Mouse (Mus musculus): ENCODE measurements at regions not wholly inside any gene's neighbourhood (a gene's known extent, or its start where the extent isn't known, plus 50 kb on each side); places are given as distances from the start of the nearest gene placed in this dataset.

- DNase-seq (ENCODE audit: low read depth) = no peak
Measured at GRCm38 (mm10) chr14:54099360-54099759, 154.5 kb downstream of the Dad1 start.

- DNase-seq (ENCODE audit: low read depth) = no peak
Measured at GRCm38 (mm10) chr14:54098122-54098775, 155.7 kb downstream of the Dad1 start.

GRCm38 (mm10) chr14:54097026-54097425 is 156.9 kb downstream of the Dad1 start:
- no peak for DNase-seq (ENCODE audit: low read depth)

GRCm38 (mm10) chr14:54092444-54092843 is 161.5 kb downstream of the Dad1 start:
- no peak for DNase-seq (ENCODE audit: low read depth)

DNA sequence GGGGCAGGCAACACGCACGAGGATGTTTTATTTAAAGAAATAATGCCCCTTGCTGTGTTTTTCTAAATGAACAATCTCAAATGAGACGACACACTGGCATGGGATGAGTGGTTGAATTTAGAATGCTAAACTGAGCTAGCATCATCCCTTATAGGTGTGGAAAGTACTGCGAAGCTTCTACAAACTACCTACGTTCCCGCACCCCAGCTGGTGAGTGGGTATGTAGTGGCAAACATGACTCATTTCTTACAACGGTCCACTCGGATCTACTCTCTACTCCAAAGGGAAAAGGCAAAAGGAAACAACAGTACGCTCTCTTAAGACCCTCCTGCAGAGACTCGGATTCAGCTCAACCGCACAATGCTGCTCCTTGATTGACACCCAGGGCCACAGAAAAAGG is 167.2 kb downstream of the Dad1 start:
- no peak for DNase-seq (ENCODE audit: low read depth)

- no peak for DNase-seq (ENCODE audit: low read depth)
Measured at GRCm38 (mm10) chr14:54074659-54075058, 179.2 kb downstream of the Dad1 start.

DNA sequence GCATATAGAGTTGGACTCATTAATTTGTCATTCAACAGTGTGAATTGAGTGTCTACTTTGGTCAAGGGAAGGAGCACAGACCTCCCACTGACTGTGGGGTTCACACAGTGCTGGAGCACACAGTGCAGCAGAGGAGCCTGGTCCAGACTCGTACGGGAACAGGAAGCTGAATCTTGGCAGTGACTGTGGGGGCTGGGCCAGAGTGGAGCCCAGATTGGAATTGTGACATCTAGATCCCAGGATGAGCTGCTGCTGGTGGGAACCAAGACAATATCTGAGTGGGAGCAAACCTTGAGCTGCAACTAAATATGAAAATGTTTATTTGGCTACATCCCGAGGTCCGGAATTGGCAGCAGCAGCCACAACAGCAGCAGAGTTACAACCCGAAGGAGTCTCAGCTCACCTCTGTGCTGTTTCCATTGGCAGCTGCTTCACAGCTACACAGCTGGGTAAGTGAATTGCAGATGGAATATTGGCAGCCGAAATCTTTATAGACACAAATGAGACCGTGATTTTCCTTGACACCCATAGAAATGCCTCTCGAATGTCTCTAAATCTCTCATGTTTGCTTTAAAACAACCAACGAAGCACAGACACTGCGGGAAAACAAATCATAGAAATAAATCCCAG is 181.5 kb downstream of the Dad1 start:
- peak; percentile 23 for DNase-seq (ENCODE audit: low read depth)

- DNase-seq (ENCODE audit: low read depth) = no peak
Measured at GRCm38 (mm10) chr14:54070240-54070639, 183.7 kb downstream of the Dad1 start.

- DNase-seq (ENCODE audit: low read depth) = no peak
Measured at GRCm38 (mm10) chr14:54068684-54069083, 185.2 kb downstream of the Dad1 start.

- no peak for DNase-seq (ENCODE audit: low read depth)
Measured at GRCm38 (mm10) chr14:54065466-54065865, 188.4 kb downstream of the Dad1 start.

- peak; percentile 42 for DNase-seq (ENCODE audit: low read depth)
Measured at GRCm38 (mm10) chr14:54064541-54065402, 189.1 kb downstream of the Dad1 start.

- peak; percentile 67 for DNase-seq (ENCODE audit: low read depth)
Measured at GRCm38 (mm10) chr14:54061570-54061969, 192.3 kb downstream of the Dad1 start.

GRCm38 (mm10) chr14:54059776-54060175 is 194.1 kb downstream of the Dad1 start:
- DNase-seq (ENCODE audit: low read depth) = peak; percentile 36

- no peak for DNase-seq (ENCODE audit: low read depth)
Measured at GRCm38 (mm10) chr14:54059096-54059495, 194.8 kb downstream of the Dad1 start.

DNA sequence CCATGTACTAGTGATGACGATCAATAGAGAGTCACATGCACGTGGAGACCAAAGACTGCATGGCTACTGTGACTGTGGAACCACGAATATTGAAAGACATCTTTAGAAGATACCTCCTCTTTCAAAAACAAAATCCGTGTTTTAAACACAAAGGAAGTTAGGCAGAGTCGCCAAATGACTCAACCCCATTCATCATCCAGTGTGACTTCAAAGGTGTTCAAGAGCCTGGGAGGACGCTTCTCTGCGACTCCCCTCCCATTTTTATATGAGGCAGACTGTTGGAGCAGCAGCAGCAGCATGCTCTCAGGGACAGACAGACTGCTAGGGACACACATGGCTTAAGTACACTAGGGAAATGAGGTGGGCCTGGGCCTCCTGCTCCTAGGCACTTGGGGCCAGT is 197.2 kb downstream of the Dad1 start:
- DNase-seq (ENCODE audit: low read depth) = no peak

DNA sequence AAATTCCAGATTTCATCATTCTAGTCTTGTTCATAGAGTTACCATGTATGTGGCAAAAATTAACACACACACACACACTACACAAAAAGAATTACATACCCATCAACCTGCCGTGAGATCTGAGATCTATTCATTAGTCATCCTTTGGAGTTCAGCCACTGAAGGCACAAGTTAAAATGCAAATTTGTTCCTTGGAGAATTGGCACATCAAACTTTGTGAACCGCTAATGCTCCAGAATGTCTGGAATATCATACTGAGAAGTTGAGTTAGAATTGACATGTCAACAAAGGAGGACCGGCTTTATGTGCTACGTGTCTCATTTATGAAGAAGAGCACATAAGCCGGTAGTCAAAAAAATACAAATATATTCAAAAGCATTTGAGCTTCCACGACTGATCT is 198.5 kb downstream of the Dad1 start:
- DNase-seq (ENCODE audit: low read depth) = no peak

DNA sequence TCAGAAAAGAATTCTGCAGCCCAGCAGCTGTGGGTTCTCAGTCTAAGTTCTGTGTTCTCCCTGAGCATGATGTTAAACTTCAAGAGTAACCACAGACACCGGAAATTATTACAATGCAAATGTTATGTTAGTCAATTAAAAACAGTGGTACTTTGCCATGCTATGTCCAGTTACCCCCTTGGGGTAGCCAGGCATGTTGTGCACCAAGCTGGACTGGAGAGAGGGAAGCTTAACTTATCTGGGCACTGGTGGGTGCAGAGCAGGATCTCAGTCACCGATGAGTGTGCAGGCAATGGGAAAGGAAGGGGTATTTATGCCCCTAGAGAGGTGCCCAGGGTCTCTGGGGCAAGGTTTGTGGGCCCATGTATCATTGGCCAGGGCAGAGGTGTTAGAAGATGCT is 211.6 kb downstream of the Dad1 start:
- DNase-seq (ENCODE audit: low read depth) = no peak

DNA sequence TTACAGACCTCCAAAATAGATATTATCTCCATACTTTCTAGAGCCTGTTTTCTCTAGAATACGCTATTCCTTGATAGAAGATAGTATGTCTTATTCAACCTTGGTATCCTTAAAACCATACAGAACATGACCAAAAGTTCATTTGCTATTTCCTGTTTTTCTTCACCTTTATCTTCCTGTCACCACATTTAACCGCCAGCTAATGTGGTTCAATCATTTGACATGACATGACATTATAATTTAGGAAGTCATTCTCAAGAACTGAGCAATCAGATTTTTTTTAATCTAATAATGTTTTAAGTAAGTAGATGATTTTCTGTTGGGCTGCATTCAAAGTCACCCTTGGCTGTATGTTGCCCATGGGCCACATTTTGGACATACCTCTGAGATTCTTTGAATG is 213.3 kb downstream of the Dad1 start:
- DNase-seq (ENCODE audit: low read depth) = no peak

- DNase-seq (ENCODE audit: low read depth) = no peak
Measured at GRCm38 (mm10) chr14:54034516-54034915, 219.4 kb downstream of the Dad1 start.

- DNase-seq (ENCODE audit: low read depth) = no peak
Measured at GRCm38 (mm10) chr14:54023552-54023951, 230.4 kb downstream of the Dad1 start.

GRCm38 (mm10) chr14:54021443-54021842 is 232.5 kb downstream of the Dad1 start:
- DNase-seq (ENCODE audit: low read depth) = no peak

GRCm38 (mm10) chr14:54014628-54015027 is 239.3 kb downstream of the Dad1 start:
- DNase-seq (ENCODE audit: low read depth) = no peak

GRCm38 (mm10) chr14:54002083-54002482 is 251.8 kb downstream of the Dad1 start:
- no peak for DNase-seq (ENCODE audit: low read depth)

All from fibroblast of lung, adult 2 months (primary cell).